ENCODE assay signal across 9 mouse cellular contexts in the genomic region with DNA sequence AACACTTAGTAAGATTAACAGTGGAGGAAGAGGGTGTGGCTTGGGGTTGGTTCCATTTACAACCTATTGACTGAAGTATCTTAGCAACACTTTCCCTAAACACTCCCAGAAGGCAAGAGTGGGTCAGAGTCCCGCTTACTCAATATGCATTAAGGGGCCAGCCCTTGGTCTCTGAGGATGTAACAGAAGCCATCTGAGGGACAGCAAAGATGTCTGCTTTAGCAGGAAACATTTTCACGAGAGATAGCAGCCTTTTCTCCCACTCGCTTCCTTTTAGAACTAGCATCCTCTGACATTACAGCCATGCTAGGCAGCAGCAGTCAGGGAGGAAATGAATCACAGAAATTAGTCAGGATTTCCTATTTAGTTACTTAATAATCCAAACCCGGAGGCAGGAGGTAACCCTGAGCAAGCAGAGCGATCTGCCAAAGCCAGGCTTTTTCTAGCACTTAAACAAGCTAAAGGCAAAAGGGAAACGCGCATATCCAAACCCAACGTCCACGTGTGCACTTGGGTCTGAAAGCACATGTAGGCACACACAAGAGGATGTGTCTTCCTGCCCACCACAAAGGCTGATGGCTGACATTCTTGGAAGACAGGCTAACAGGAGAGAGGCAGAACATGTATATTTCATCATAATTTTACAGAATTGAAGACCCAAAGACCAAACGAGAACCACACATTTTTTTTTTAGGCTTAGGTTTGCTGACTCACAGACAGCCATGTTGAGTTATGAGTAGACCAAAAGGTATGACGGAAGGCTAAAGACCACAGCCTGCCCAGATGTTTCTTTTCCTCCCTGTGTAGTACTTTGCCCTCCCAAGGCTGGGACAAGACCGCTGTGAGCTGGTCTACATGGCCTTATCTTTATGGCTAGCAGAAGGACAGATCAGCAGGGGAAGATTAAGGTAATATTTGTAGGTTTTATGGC. TPM values are rescaled to one million over a fixed set of nuclear protein-coding genes. Genes with fewer than 3 reads are reported as not detected.
A peak's percentile ranks its signal among the peaks of the same experiment; 100 is the strongest.
DNase-seq lines count a peak whose midpoint lies in the region; ATAC-seq lines count a peak whose summit lies in the region.
"Had no signal": no experiment of that assay in that cellular context is flagged by ENCODE, and none has a peak within 500 bp of the region (broad histone marks: within the 10 kb centered on the region; RNA-seq: fewer than 3 reads in every experiment).

No protein-coding gene starts in this region.

- peak; percentile 19 for DNase-seq in ovary, adult 18-20 months (ENCODE audit: low spot score)
- no peak for DNase-seq in ovary, postnatal 36 days (ENCODE audit: low spot score)
- DNase-seq in adrenal gland, adult 2 months, result peak; percentile 75
- DNase-seq in gastrocnemius, postnatal 25 days, result peak; percentile 21
- peak; percentile 64 for DNase-seq in lung, postnatal 36 days
- no peak for DNase-seq in right cerebral cortex, postnatal 25 days
- DNase-seq in thymus, adult 18-20 months, result no peak

- peaks cover 23% of the 10 kb centered on the region for H3K4me1 ChIP-seq in kidney, embryonic 14.5 days (ENCODE audit: control insufficient read depth, insufficient read depth, low read length)

- no peak overlapping the region for H3K4me3 ChIP-seq in kidney, embryonic 14.5 days (ENCODE audit: low read length)

- ATAC-seq in kidney, embryonic 14.5 days (ENCODE audit: low FRiP score, low TSS enrichment), result peak; percentile 73; the same call in 1 of the 2 replicates

- no peaks in the 10 kb centered on the region for H3K27me3 ChIP-seq in kidney, embryonic 14.5 days (ENCODE audit: control insufficient read depth, insufficient read depth, low read length)

- 26% methylated on average over 12 of the region's 12 CpGs for WGBS in kidney, embryonic 14.5 days

- no peak overlapping the region for H3K9ac ChIP-seq in kidney, embryonic 14.5 days (ENCODE audit: low read depth, low read length)

- no peaks in the 10 kb centered on the region for H3K36me3 ChIP-seq in kidney, embryonic 14.5 days (ENCODE audit: control insufficient read depth, insufficient read depth, low read length)

- H3K27ac ChIP-seq in kidney, embryonic 14.5 days (ENCODE audit: low read depth, low read length), result peak overlapping the region; percentile 83

- peaks cover 7% of the 10 kb centered on the region for H3K9me3 ChIP-seq in kidney, embryonic 14.5 days (ENCODE audit: control insufficient read depth, low read length)

- 0 out of 2 replicates have a peak overlapping the region, but pooled peaks have one; percentile 3 for H3K4me2 ChIP-seq in kidney, embryonic 14.5 days (replicated peaks; ENCODE audit: low read depth, low read length)

RNA-seq across cellular contexts. Expression of a gene that starts 37.7 kb away (rescaled TPM):
- not detected for total RNA-seq in adrenal gland, adult 2 months (2021)
- not detected in 2 replicates for polyA plus RNA-seq in adrenal gland, adult 2 months (2012; rRNA removed)
- not detected for total RNA-seq in gastrocnemius, postnatal 25 days (2021)
- polyA plus RNA-seq in kidney, embryonic 14.5 days (2014; fragmentation: Nextera tagmentation; extraction: Ambion mirVana), result not detected in 2 replicates
- total RNA-seq: gastrocnemius, adult 8-10 months had no signal

RNA-seq across cellular contexts. Expression of a gene that starts 38.4 kb away (rescaled TPM):
- 10 to 100 TPM; 36.2 to 48.2 TPM for total RNA-seq in adrenal gland, adult 2 months (2021)
- polyA plus RNA-seq in adrenal gland, adult 2 months (2012; rRNA removed), result 14.7 and 17.0 TPM in 2 replicates
- total RNA-seq in gastrocnemius, postnatal 25 days (2021), result 10 to 100 TPM; 38.7 to 40.9 TPM
- polyA plus RNA-seq in kidney, embryonic 14.5 days (2014; fragmentation: Nextera tagmentation; extraction: Ambion mirVana), result 34.4 and 36.0 TPM in 2 replicates

Comparison
In these comparisons a context has a peak if more than half of its experiments do, and no peak if none do; other contexts are left out.
1. DNase-seq: peak in ovary, adult 18-20 months (single experiment), adrenal gland, adult 2 months (single experiment), gastrocnemius, postnatal 25 days (single experiment) and lung, postnatal 36 days (single experiment); none in ovary, postnatal 36 days (single experiment), right cerebral cortex, postnatal 25 days (single experiment) and thymus, adult 18-20 months (0 of 2).